Mouse (Mus musculus) small intestine, adult 10 weeks (tissue): ENCODE measurements around the gene Agbl2. TPM values are rescaled to one million over a fixed set of nuclear protein-coding genes. Genes with fewer than 3 reads are reported as not detected.

ENCODE experiments used
- polyA plus RNA-seq: library from polyadenylated mRNA; stranded (reverse); fragments of 350-450 nt; fragmentation: Illumina TruSeq; extraction: RNeasy Lipid Tissue Mini Kit (QIAGEN cat#74804); gene quantifications from one replicate; pipeline ENCODE4 v1.2.3, GENCODE M21; 2014; ENCODE audit warnings: low replicate concordance

Agbl2 gene
- polyA plus RNA-seq: 0.26 TPM

GRCm38 (mm10) chr2:90782458-90782857, at the start of gene Agbl2:
Gene Agbl2, plus strand, starts transcription at chr2:90782727.

DNA sequence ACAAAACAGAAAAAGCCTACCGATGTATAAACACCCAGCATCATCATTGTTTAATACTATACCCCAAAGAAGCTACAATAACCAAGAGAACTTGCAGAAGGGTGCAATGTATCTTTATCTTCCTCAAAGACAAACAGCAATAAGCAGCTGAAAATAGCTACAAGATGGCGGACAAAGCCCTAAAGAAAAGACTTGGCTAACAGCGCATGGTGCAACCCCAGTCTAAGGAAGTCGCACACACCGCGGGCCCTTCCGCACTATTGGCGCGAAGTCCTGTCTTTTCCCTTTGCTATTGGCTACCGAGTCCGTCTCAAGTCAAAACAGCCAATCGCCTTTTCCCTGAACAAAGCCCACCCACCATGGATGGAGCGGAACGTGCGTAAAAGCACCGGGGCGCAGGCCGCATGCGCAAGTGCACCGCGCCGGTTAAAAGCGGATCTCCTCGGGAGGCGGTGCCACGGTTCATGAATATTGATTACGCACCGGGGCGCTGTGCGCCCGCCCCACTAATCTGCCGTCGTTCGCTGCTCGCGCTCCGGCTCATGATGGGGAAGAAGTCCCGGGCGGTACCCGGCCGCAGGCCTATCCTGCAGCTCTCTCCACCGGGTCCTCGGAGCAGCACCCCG, 37.4 kb upstream of the Agbl2 start, which contains the start of gene Fnbp4:
Fnbp4 (plus strand) TSS at position 318 of the 626 bp plus-strand sequence.

GRCm38 (mm10) chr2:90846955-90847680, 64.6 kb downstream of the Agbl2 start, which contains the start of gene Mtch2:
Gene Mtch2, plus strand, starts transcription at chr2:90847155.

Other genes with a start within 250 kb of the Agbl2 start
- gene Ptprj, start 202.1 kb upstream of the Agbl2 start, polyA plus RNA-seq: 14.0 TPM
- 16.1 TPM for gene Nup160, start 105.5 kb upstream of the Agbl2 start, polyA plus RNA-seq
- 103 TPM for gene Fnbp4, start 37.4 kb upstream of the Agbl2 start, polyA plus RNA-seq
- gene Mtch2, start 64.4 kb downstream of the Agbl2 start, polyA plus RNA-seq: 2,180 TPM
- gene C1qtnf4, start 103.1 kb downstream of the Agbl2 start, polyA plus RNA-seq: not detected
- 5.5 TPM for gene Kbtbd4, start 122.0 kb downstream of the Agbl2 start, polyA plus RNA-seq
- 126 TPM for gene Ndufs3, start 122.1 kb downstream of the Agbl2 start, polyA plus RNA-seq
- 84.7 TPM for gene Celf1, start 157.7 kb downstream of the Agbl2 start, polyA plus RNA-seq